Mouse (Mus musculus) kidney, embryonic 15.5 days (tissue): ENCODE measurements around the gene 2210011C24Rik. TPM values are rescaled to one million over a fixed set of nuclear protein-coding genes. Genes with fewer than 3 reads are reported as not detected.
"Not testable (repeated sequence)": the region's sequence is repeated elsewhere in the genome, so short reads cannot be mapped to it uniquely, and the experiment has no call there.

Experiments used
- ATAC-seq: fragments of 200-750 bp; cut with Nextera tagmentation; replicated peaks from 2 replicates; pipeline ENCODE4 v1.8.0; 2017; ENCODE audit warnings: moderate TSS enrichment; ENCODE audit not compliant: low FRiP score
- H3K27ac ChIP-seq: fragments of 300-500 bp; sonication (generic); 2 replicates; pipeline ENCODE4 v1.5.1; 2015; ENCODE audit warnings: mild to moderate bottlenecking, inconsistent platforms
- H3K27me3 ChIP-seq: fragments of 300-500 bp; sonication (generic); 2 replicates; pipeline ENCODE4 v1.6.1; 2015; ENCODE audit warnings: inconsistent platforms
- H3K36me3 ChIP-seq: fragments of 300-500 bp; sonication (generic); 2 replicates; pipeline ENCODE4 v1.6.1; 2015; ENCODE audit warnings: inconsistent platforms
- H3K4me1 ChIP-seq: fragments of 300-500 bp; sonication (generic); 2 replicates; pipeline ENCODE4 v1.6.1; 2015; ENCODE audit warnings: inconsistent platforms
- H3K4me2 ChIP-seq: fragments of 300-500 bp; sonication (generic); 2 replicates; pipeline ENCODE4 v1.6.1; 2015; ENCODE audit warnings: moderate library complexity, mild to moderate bottlenecking, inconsistent platforms
- H3K4me3 ChIP-seq: fragments of 300-500 bp; sonication (generic); replicated peaks from 2 replicates; pipeline ENCODE4 v1.5.1; 2015; ENCODE audit warnings: mild to moderate bottlenecking, inconsistent platforms
- H3K9ac ChIP-seq: fragments of 300-500 bp; sonication (generic); 2 replicates; pipeline ENCODE4 v1.6.1; 2015; ENCODE audit warnings: mild to moderate bottlenecking, inconsistent platforms
- H3K9me3 ChIP-seq: fragments of 300-500 bp; sonication (generic); replicated peaks from 2 replicates; pipeline ENCODE4 v1.6.1; 2016; ENCODE audit warnings: inconsistent platforms
- WGBS: fragments of 180-500 bp; shearing (Covaris S2); methylation state at CpG from one replicate; pipeline ENCODE4 v1.1.7; 2015; ENCODE audit warnings: mixed read lengths; 5-methylcytosine and 5-hydroxymethylcytosine counted together
- polyA plus RNA-seq: library from polyadenylated mRNA; unstranded; fragments of >200 nt; fragmentation: Nextera tagmentation; extraction: Ambion mirVana; gene quantifications from 2 replicates; pipeline ENCODE4 v1.2.1, GENCODE M21; 2015

2210011C24Rik gene
- polyA plus RNA-seq, 1 experiment from 2014 or later = 9.1 TPM

GRCm38 (mm10) chr8:83999825-84000224 lies 12.1 kb downstream of the 2210011C24Rik start:
- ATAC-seq = no peak
- H3K36me3 ChIP-seq = peaks cover 41% of the 10 kb centered on the region
- H3K4me3 ChIP-seq = peak overlapping the region; percentile 71; the same call in 1 of the 2 replicates
- 0 out of 2 replicates have a peak overlapping the region, but pooled peaks have one; percentile 4 for H3K9ac ChIP-seq
- peaks cover 56% of the 10 kb centered on the region for H3K4me1 ChIP-seq
- no peaks in the 10 kb centered on the region for H3K9me3 ChIP-seq
- no peak overlapping the region for H3K27ac ChIP-seq
- H3K27me3 ChIP-seq = peaks cover 6% of the 10 kb centered on the region; the same call in 1 of the 2 replicates
- H3K4me2 ChIP-seq = peak overlapping the region; percentile 92; the same call in 1 of the 2 replicates
- 88% methylated on average over 2 of the region's 2 CpGs for WGBS

- H3K36me3 ChIP-seq = peaks cover 48% of the 10 kb centered on the region
- H3K9ac ChIP-seq = peak overlapping the region; percentile 72
- peaks cover 6% of the 10 kb centered on the region; the same call in 1 of the 2 replicates for H3K27me3 ChIP-seq
- H3K9me3 ChIP-seq = no peaks in the 10 kb centered on the region
- peak overlapping the region; percentile 71 for H3K4me3 ChIP-seq
- peak overlapping the region; percentile 92 for H3K4me2 ChIP-seq
- H3K27ac ChIP-seq = 0 out of 2 replicates have a peak overlapping the region, but pooled peaks have one; percentile 89
- ATAC-seq = no peak
- H3K4me1 ChIP-seq = peaks cover 52% of the 10 kb centered on the region
- 63% methylated on average over 16 of the region's 16 CpGs for WGBS
Measured at GRCm38 (mm10) chr8:83999057-83999705, 12.8 kb downstream of the 2210011C24Rik start.

GRCm38 (mm10) chr8:83998231-83999056 lies 13.5 kb downstream of the 2210011C24Rik start:
- H3K4me3 ChIP-seq = peak overlapping the region; percentile 71
- peak overlapping the region; percentile 72 for H3K9ac ChIP-seq
- H3K4me1 ChIP-seq = peaks cover 44% of the 10 kb centered on the region
- H3K36me3 ChIP-seq = peaks cover 54% of the 10 kb centered on the region
- ATAC-seq = peak; percentile 35
- H3K27ac ChIP-seq = peak overlapping the region; percentile 89
- no peaks in the 10 kb centered on the region for H3K9me3 ChIP-seq
- H3K4me2 ChIP-seq = peak overlapping the region; percentile 92
- WGBS = 1% methylated on average over 71 of the region's 92 CpGs
- peaks cover 6% of the 10 kb centered on the region; the same call in 1 of the 2 replicates for H3K27me3 ChIP-seq

- peaks cover 55% of the 10 kb centered on the region for H3K36me3 ChIP-seq
- H3K4me2 ChIP-seq = peak within 1 kb of the TSS; percentile 92
- H3K4me1 ChIP-seq = peaks cover 38% of the 10 kb centered on the region
- peaks cover 6% of the 10 kb centered on the region; the same call in 1 of the 2 replicates for H3K27me3 ChIP-seq
- peak within 1 kb of the TSS; percentile 76 for H3K9ac ChIP-seq
- ATAC-seq = no peak; the same call in 1 of the 2 replicates
- peak within 1 kb of the TSS; percentile 97 for H3K27ac ChIP-seq
- H3K9me3 ChIP-seq = no peaks in the 10 kb centered on the region
- under 1% methylated on average over 68 of the region's 112 CpGs for WGBS
- peak within 1 kb of the TSS; percentile 71 for H3K4me3 ChIP-seq
Measured at GRCm38 (mm10) chr8:83997511-83998141, 14.3 kb downstream of the 2210011C24Rik start, which contains the start of gene Samd1. Samd1 (plus strand) TSS chr8:83997672.

GRCm38 (mm10) chr8:83996567-83997505 lies 15.1 kb downstream of the 2210011C24Rik start:
- Histone ChIP-seq H3K36me3 (peaks cover 55% of the 10 kb centered on the region), H3K4me1 (peaks cover 38% of the 10 kb centered on the region), H3K4me3 (peak overlapping the region; percentile 71), H3K9me3 (no peaks in the 10 kb centered on the region), H3K9ac (peak overlapping the region; percentile 76), H3K27me3 (peaks cover 6% of the 10 kb centered on the region; the same call in 1 of the 2 replicates), H3K27ac (peak overlapping the region; percentile 97), H3K4me2 (peak overlapping the region; percentile 92)
- under 1% methylated on average over 67 of the region's 103 CpGs for WGBS
- peak; percentile 87 for ATAC-seq

- Histone ChIP-seq H3K27ac (peak overlapping the region; percentile 97), H3K36me3 (peaks cover 56% of the 10 kb centered on the region), H3K27me3 (0 out of 2 replicates have a peak, but pooled peaks cover 2% of the 10 kb centered on the region), H3K9ac (peak overlapping the region; percentile 76), H3K9me3 (no peaks in the 10 kb centered on the region), H3K4me1 (peaks cover 30% of the 10 kb centered on the region), H3K4me3 (peak overlapping the region; percentile 71), H3K4me2 (peak overlapping the region; percentile 92)
- ATAC-seq = peak; percentile 10; the same call in 1 of the 2 replicates
- WGBS = 15% methylated on average over 12 of the region's 12 CpGs
Measured at GRCm38 (mm10) chr8:83995973-83996372, 16.0 kb downstream of the 2210011C24Rik start.

- Histone ChIP-seq H3K27me3 (no peaks in the 10 kb centered on the region), H3K9ac (no peak overlapping the region), H3K9me3 (no peaks in the 10 kb centered on the region), H3K36me3 (peaks cover 56% of the 10 kb centered on the region), H3K4me3 (no peak overlapping the region), H3K4me2 (no peak overlapping the region), H3K27ac (no peak overlapping the region), H3K4me1 (peaks cover 17% of the 10 kb centered on the region)
- 93% methylated on average over 3 of the region's 3 CpGs for WGBS
- ATAC-seq = no peak
Measured at GRCm38 (mm10) chr8:83994030-83994429, 17.9 kb downstream of the 2210011C24Rik start.

GRCm38 (mm10) chr8:83992488-83992887 lies 19.5 kb downstream of the 2210011C24Rik start:
- H3K27me3 ChIP-seq = no peaks in the 10 kb centered on the region
- peaks cover 70% of the 10 kb centered on the region for H3K36me3 ChIP-seq
- WGBS = 60% methylated on average over 2 of the region's 2 CpGs
- H3K9me3 ChIP-seq = no peaks in the 10 kb centered on the region
- no peak overlapping the region for H3K27ac ChIP-seq
- peaks cover 12% of the 10 kb centered on the region for H3K4me1 ChIP-seq
- H3K4me3 ChIP-seq = no peak overlapping the region
- H3K9ac ChIP-seq = no peak overlapping the region
- ATAC-seq = no peak
- H3K4me2 ChIP-seq = no peak overlapping the region

- H3K4me1 ChIP-seq = no peaks in the 10 kb centered on the region; the same call in 1 of the 2 replicates
- no peak overlapping the region for H3K9ac ChIP-seq
- no peaks in the 10 kb centered on the region for H3K27me3 ChIP-seq
- no peak overlapping the region for H3K4me3 ChIP-seq
- 92% methylated on average over 14 of the region's 14 CpGs for WGBS
- no peak overlapping the region for H3K27ac ChIP-seq
- H3K36me3 ChIP-seq = peaks cover 92% of the 10 kb centered on the region
- no peaks in the 10 kb centered on the region for H3K9me3 ChIP-seq
- no peak overlapping the region for H3K4me2 ChIP-seq
- no peak for ATAC-seq
Measured at GRCm38 (mm10) chr8:83990170-83990569, 21.8 kb downstream of the 2210011C24Rik start.

- Histone ChIP-seq H3K9ac (no peak overlapping the region), H3K27ac (no peak overlapping the region), H3K4me2 (no peak overlapping the region), H3K4me1 (no peaks in the 10 kb centered on the region; the same call in 1 of the 2 replicates), H3K36me3 (peaks cover 92% of the 10 kb centered on the region), H3K4me3 (no peak overlapping the region), H3K27me3 (no peaks in the 10 kb centered on the region), H3K9me3 (no peaks in the 10 kb centered on the region)
- no peak for ATAC-seq
- 91% methylated on average over 7 of the region's 7 CpGs for WGBS
Measured at GRCm38 (mm10) chr8:83989243-83989642, 22.7 kb downstream of the 2210011C24Rik start.

- not testable (repeated sequence) for H3K27me3 ChIP-seq, H3K27ac ChIP-seq, H3K9ac ChIP-seq, H3K4me1 ChIP-seq, H3K4me2 ChIP-seq, H3K4me3 ChIP-seq, ATAC-seq, H3K9me3 ChIP-seq
- peaks cover 82% of the 10 kb centered on the region for H3K36me3 ChIP-seq
- WGBS = 95% methylated on average over 2 of the region's 2 CpGs
Measured at GRCm38 (mm10) chr8:83983222-83983621, 28.7 kb downstream of the 2210011C24Rik start.
